Mouse (Mus musculus): ENCODE results near the gene AA986860. TPM values are rescaled to one million over a fixed set of nuclear protein-coding genes. Genes with fewer than 3 reads are reported as not detected.

Gene AA986860
- polyA plus RNA-seq, 1 experiment from 2014 or later, result 0.91 TPM

- Histone ChIP-seq H3K9ac (ENCODE audit: low read length) (no peak overlapping the region), H3K27me3 (ENCODE audit: control insufficient read depth, insufficient read depth, low read length) (no peaks in the 10 kb centered on the region), H3K4me3 (ENCODE audit: low read length) (no peak overlapping the region), H3K4me1 (ENCODE audit: control insufficient read depth, insufficient read depth, low read length) (peaks cover 5% of the 10 kb centered on the region; the same call in 1 of the 2 replicates), H3K27ac (ENCODE audit: low read length) (no peak overlapping the region), H3K4me2 (ENCODE audit: low read depth, low read length) (no peak overlapping the region), H3K9me3 (replicated peaks; ENCODE audit: control insufficient read depth, low read length) (no peaks in the 10 kb centered on the region), H3K36me3 (ENCODE audit: control insufficient read depth, insufficient read depth) (no peaks in the 10 kb centered on the region)
- ATAC-seq (replicated peaks; ENCODE audit: extremely low read depth, insufficient read depth, low FRiP score), result no peak
- WGBS, result 69% methylated on average over 13 of the region's 13 CpGs
Measured at GRCm38 (mm10) chr1:130732706-130733658, 1.2 kb downstream of the AA986860 start.

- H3K4me2 ChIP-seq (ENCODE audit: low read depth, low read length), result no peak overlapping the region
- WGBS, result 73% methylated on average over 4 of the region's 4 CpGs
Measured at GRCm38 (mm10) chr1:130733671-130734070, 1.9 kb downstream of the AA986860 start.

GRCm38 (mm10) chr1:130734452-130734851 is 2.7 kb downstream of the AA986860 start:
- no peaks in the 10 kb centered on the region for H3K9me3 ChIP-seq (replicated peaks; ENCODE audit: control insufficient read depth, low read length)
- H3K4me2 ChIP-seq (ENCODE audit: low read depth, low read length), result no peak overlapping the region
- H3K4me1 ChIP-seq (ENCODE audit: control insufficient read depth, insufficient read depth, low read length), result peaks cover 5% of the 10 kb centered on the region; the same call in 1 of the 2 replicates
- 50% methylated on average over 5 of the region's 5 CpGs for WGBS
- no peak for ATAC-seq (replicated peaks; ENCODE audit: extremely low read depth, insufficient read depth, low FRiP score)
- H3K27me3 ChIP-seq (ENCODE audit: control insufficient read depth, insufficient read depth, low read length), result no peaks in the 10 kb centered on the region
- H3K36me3 ChIP-seq (ENCODE audit: control insufficient read depth, insufficient read depth), result no peaks in the 10 kb centered on the region
- H3K9ac ChIP-seq (ENCODE audit: low read length), result no peak overlapping the region
- H3K4me3 ChIP-seq (ENCODE audit: low read length), result no peak overlapping the region
- no peak overlapping the region for H3K27ac ChIP-seq (ENCODE audit: low read length)

More at GRCm38 (mm10) chr1:130733671-130734070, 1.9 kb downstream of the AA986860 start:
- Histone ChIP-seq H3K4me3 (ENCODE audit: low read length) (no peak overlapping the region), H3K27ac (ENCODE audit: low read length) (no peak overlapping the region), H3K27me3 (ENCODE audit: control insufficient read depth, insufficient read depth, low read length) (no peaks in the 10 kb centered on the region), H3K9ac (ENCODE audit: low read length) (no peak overlapping the region), H3K9me3 (replicated peaks; ENCODE audit: control insufficient read depth, low read length) (no peaks in the 10 kb centered on the region), H3K4me1 (ENCODE audit: control insufficient read depth, insufficient read depth, low read length) (peaks cover 5% of the 10 kb centered on the region; the same call in 1 of the 2 replicates), H3K36me3 (ENCODE audit: control insufficient read depth, insufficient read depth) (no peaks in the 10 kb centered on the region)
- no peak for ATAC-seq (replicated peaks; ENCODE audit: extremely low read depth, insufficient read depth, low FRiP score)

- Histone ChIP-seq H3K4me3 (ENCODE audit: low read length) (no peak overlapping the region), H3K9ac (ENCODE audit: low read length) (no peak overlapping the region), H3K4me1 (ENCODE audit: control insufficient read depth, insufficient read depth, low read length) (peaks cover 5% of the 10 kb centered on the region; the same call in 1 of the 2 replicates), H3K27me3 (ENCODE audit: control insufficient read depth, insufficient read depth, low read length) (no peaks in the 10 kb centered on the region), H3K36me3 (ENCODE audit: control insufficient read depth, insufficient read depth) (no peaks in the 10 kb centered on the region), H3K27ac (ENCODE audit: low read length) (no peak overlapping the region), H3K4me2 (ENCODE audit: low read depth, low read length) (no peak overlapping the region; the same call in 1 of the 2 replicates), H3K9me3 (replicated peaks; ENCODE audit: control insufficient read depth, low read length) (no peaks in the 10 kb centered on the region)
- ATAC-seq (replicated peaks; ENCODE audit: extremely low read depth, insufficient read depth, low FRiP score), result no peak
- WGBS, result 42% methylated on average over 8 of the region's 8 CpGs
Measured at GRCm38 (mm10) chr1:130734852-130735251, 3.1 kb downstream of the AA986860 start.

- WGBS, result 45% methylated on average over 11 of the region's 11 CpGs
- no peaks in the 10 kb centered on the region for H3K36me3 ChIP-seq (ENCODE audit: control insufficient read depth, insufficient read depth)
- peaks cover 14% of the 10 kb centered on the region for H3K4me1 ChIP-seq (ENCODE audit: control insufficient read depth, insufficient read depth, low read length)
- no peak overlapping the region for H3K4me2 ChIP-seq (ENCODE audit: low read depth, low read length)
- H3K27ac ChIP-seq (ENCODE audit: low read length), result no peak overlapping the region
- no peak for ATAC-seq (replicated peaks; ENCODE audit: extremely low read depth, insufficient read depth, low FRiP score)
- H3K27me3 ChIP-seq (ENCODE audit: control insufficient read depth, insufficient read depth, low read length), result no peaks in the 10 kb centered on the region
- no peak overlapping the region for H3K9ac ChIP-seq (ENCODE audit: low read length)
- H3K9me3 ChIP-seq (replicated peaks; ENCODE audit: control insufficient read depth, low read length), result no peaks in the 10 kb centered on the region
- H3K4me3 ChIP-seq (ENCODE audit: low read length), result no peak overlapping the region
Measured at GRCm38 (mm10) chr1:130737411-130737881, 5.7 kb downstream of the AA986860 start.

- Histone ChIP-seq H3K27ac (ENCODE audit: low read length) (no peak overlapping the region), H3K9ac (ENCODE audit: low read length) (no peak overlapping the region), H3K27me3 (ENCODE audit: control insufficient read depth, insufficient read depth, low read length) (no peaks in the 10 kb centered on the region), H3K4me2 (ENCODE audit: low read depth, low read length) (no peak overlapping the region), H3K4me3 (ENCODE audit: low read length) (no peak overlapping the region), H3K36me3 (ENCODE audit: control insufficient read depth, insufficient read depth) (no peaks in the 10 kb centered on the region), H3K4me1 (ENCODE audit: control insufficient read depth, insufficient read depth, low read length) (peaks cover 14% of the 10 kb centered on the region), H3K9me3 (replicated peaks; ENCODE audit: control insufficient read depth, low read length) (no peaks in the 10 kb centered on the region)
- 89% methylated on average over 7 of the region's 7 CpGs for WGBS
- no peak for ATAC-seq (replicated peaks; ENCODE audit: extremely low read depth, insufficient read depth, low FRiP score)
Measured at GRCm38 (mm10) chr1:130737916-130738315, 6.1 kb downstream of the AA986860 start.

GRCm38 (mm10) chr1:130738551-130739106 is 6.9 kb downstream of the AA986860 start:
- no peak overlapping the region for H3K4me3 ChIP-seq (ENCODE audit: low read length)
- no peaks in the 10 kb centered on the region for H3K27me3 ChIP-seq (ENCODE audit: control insufficient read depth, insufficient read depth, low read length)
- H3K4me2 ChIP-seq (ENCODE audit: low read depth, low read length), result no peak overlapping the region
- no peaks in the 10 kb centered on the region for H3K36me3 ChIP-seq (ENCODE audit: control insufficient read depth, insufficient read depth)
- no peaks in the 10 kb centered on the region for H3K9me3 ChIP-seq (replicated peaks; ENCODE audit: control insufficient read depth, low read length)
- no peak for ATAC-seq (replicated peaks; ENCODE audit: extremely low read depth, insufficient read depth, low FRiP score)
- peaks cover 14% of the 10 kb centered on the region for H3K4me1 ChIP-seq (ENCODE audit: control insufficient read depth, insufficient read depth, low read length)
- 78% methylated on average over 3 of the region's 3 CpGs for WGBS
- no peak overlapping the region for H3K27ac ChIP-seq (ENCODE audit: low read length)
- no peak overlapping the region for H3K9ac ChIP-seq (ENCODE audit: low read length)

GRCm38 (mm10) chr1:130739636-130740035 is 7.9 kb downstream of the AA986860 start:
- Histone ChIP-seq H3K36me3 (ENCODE audit: control insufficient read depth, insufficient read depth) (no peaks in the 10 kb centered on the region), H3K4me1 (ENCODE audit: control insufficient read depth, insufficient read depth, low read length) (peaks cover 14% of the 10 kb centered on the region), H3K4me3 (ENCODE audit: low read length) (no peak overlapping the region), H3K27ac (ENCODE audit: low read length) (no peak overlapping the region), H3K4me2 (ENCODE audit: low read depth, low read length) (no peak overlapping the region), H3K27me3 (ENCODE audit: control insufficient read depth, insufficient read depth, low read length) (no peaks in the 10 kb centered on the region), H3K9me3 (replicated peaks; ENCODE audit: control insufficient read depth, low read length) (no peaks in the 10 kb centered on the region), H3K9ac (ENCODE audit: low read length) (no peak overlapping the region)
- ATAC-seq (replicated peaks; ENCODE audit: extremely low read depth, insufficient read depth, low FRiP score), result no peak
- WGBS, result 86% methylated on average over 3 of the region's 3 CpGs

- H3K4me2 ChIP-seq (ENCODE audit: low read depth, low read length), result no peak overlapping the region
- H3K27ac ChIP-seq (ENCODE audit: low read length), result no peak overlapping the region
- peaks cover 14% of the 10 kb centered on the region for H3K4me1 ChIP-seq (ENCODE audit: control insufficient read depth, insufficient read depth, low read length)
- 41% methylated on average over 4 of the region's 4 CpGs for WGBS
- no peaks in the 10 kb centered on the region for H3K9me3 ChIP-seq (replicated peaks; ENCODE audit: control insufficient read depth, low read length)
- H3K4me3 ChIP-seq (ENCODE audit: low read length), result no peak overlapping the region
- H3K9ac ChIP-seq (ENCODE audit: low read length), result no peak overlapping the region
- no peak for ATAC-seq (replicated peaks; ENCODE audit: extremely low read depth, insufficient read depth, low FRiP score)
- no peaks in the 10 kb centered on the region for H3K27me3 ChIP-seq (ENCODE audit: control insufficient read depth, insufficient read depth, low read length)
- H3K36me3 ChIP-seq (ENCODE audit: control insufficient read depth, insufficient read depth), result no peaks in the 10 kb centered on the region
Measured at GRCm38 (mm10) chr1:130740227-130740648, 8.5 kb downstream of the AA986860 start.

All from heart, embryonic 16.5 days (tissue).